Mouse (Mus musculus) layer of hippocampus, postnatal 36 days (tissue): Measurements from ENCODE around the gene Hspg2. TPM values are rescaled to one million over a fixed set of nuclear protein-coding genes. Genes with fewer than 3 reads are reported as not detected.

ENCODE experiments used
- DNase-seq, 2 experiments: peaks; one replicate each; pipeline ENCODE4 v3.0.0; 2022
- total RNA-seq, 2 experiments: library from RNA; stranded (reverse); gene quantifications; 2 replicates each; pipeline ENCODE4 v1.2.3; 2021

The Hspg2 gene
- total RNA-seq, 2 experiments from 2014 or later = 6.4 to 7.3 TPM

DNA sequence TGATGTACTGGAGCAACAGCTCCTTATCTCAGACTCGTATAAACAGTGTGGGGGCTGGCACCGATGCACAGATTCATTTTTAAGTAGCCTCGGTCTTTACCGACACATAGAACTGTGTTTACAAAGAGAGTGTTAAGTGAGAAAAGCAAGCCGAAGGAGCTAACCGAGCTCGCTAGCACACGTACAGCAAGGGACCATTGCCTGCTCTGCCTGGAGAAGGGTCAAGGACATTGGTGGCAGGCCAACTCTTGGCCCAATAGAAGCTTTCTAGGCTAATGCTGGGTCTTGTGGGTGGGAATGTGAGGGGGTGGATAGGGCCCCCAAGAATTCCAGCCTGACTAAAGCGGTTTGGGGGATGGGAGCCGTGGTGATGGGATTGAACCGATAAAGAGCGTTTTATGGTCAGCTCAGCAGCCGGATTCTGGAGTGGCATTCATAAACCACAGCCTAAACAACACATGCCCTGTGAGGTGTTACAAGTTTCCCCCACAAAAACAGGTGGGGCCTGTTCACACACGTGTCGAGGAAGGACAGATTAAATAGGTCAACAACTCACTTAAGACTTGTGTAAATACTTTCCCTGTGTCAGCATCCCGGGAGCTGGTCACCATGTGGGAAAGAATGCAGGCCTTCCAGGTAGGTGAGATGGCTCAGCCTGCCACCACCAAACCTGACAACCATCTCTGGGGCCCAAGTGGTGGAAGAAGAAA is 6.4 kb upstream of the Hspg2 start:
- no peak for DNase-seq

- DNase-seq = no peak
Measured at GRCm38 (mm10) chr4:137465125-137465787, 3.3 kb upstream of the Hspg2 start.

- no peak for DNase-seq
Measured at GRCm38 (mm10) chr4:137466991-137467390, 1.6 kb upstream of the Hspg2 start.

- DNase-seq = no peak
Measured at GRCm38 (mm10) chr4:137467525-137467924, 1.0 kb upstream of the Hspg2 start.

DNA sequence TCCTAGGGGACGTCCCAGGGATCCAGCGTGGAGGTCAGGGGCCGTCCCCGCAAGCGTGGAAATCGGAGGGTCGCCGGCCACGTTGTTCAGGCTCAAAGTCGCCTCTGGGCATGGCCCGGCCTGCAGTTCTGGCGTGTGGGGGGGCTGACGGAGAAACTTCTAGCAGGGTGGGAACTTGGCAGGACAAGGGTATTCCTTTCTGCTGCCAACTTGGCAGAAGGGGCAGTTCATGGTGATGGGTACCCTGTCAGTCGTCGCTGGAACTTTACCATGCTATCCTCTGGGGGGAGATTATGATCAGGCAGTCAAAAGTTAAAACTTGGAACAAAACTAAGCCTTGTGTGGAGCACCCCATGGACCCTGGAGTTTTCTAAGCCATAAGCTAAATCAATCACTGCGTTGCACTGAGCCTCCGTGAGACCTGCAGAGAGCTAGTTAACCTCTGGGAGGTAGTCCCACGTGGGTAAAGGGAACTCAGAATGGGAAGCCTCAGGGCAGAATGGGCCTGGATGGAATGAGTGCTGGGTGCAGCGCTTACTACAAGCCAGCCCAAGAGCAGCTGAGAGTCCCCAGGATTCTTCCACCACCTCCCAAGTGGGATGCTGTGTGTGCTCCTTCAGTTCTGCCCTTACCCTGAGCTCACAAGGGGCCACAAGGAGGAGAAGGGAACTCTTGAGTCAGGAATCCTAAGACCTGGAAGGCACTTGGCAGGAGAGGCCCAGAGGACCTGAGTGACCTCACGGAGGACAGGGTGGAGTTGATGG is 694 bp downstream of the Hspg2 start:
- DNase-seq = no peak

GRCm38 (mm10) chr4:137469845-137470692 is 1.5 kb downstream of the Hspg2 start:
- DNase-seq = no peak

GRCm38 (mm10) chr4:137470701-137471317 is 2.2 kb downstream of the Hspg2 start:
- DNase-seq = no peak

DNA sequence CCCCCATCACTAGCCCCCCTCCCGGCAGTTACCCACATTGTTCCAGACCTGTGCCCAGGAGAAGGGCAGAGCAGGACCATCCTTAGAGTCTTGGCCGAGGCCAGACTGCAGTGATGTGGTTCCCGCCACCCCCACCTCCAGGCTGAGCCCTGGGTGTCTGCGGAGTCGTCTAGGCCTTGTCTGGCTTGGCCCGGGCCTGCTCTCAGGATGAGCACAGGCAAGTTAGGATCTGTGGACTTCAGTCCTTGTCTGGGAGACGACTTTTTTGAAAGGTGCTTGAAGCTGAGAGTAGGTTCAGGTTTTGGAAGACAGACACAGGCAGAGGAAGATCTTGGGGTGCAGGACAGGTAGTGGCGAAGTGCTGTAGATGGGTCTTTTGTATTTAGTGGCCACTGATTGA is 2.8 kb downstream of the Hspg2 start:
- DNase-seq = no peak

DNA sequence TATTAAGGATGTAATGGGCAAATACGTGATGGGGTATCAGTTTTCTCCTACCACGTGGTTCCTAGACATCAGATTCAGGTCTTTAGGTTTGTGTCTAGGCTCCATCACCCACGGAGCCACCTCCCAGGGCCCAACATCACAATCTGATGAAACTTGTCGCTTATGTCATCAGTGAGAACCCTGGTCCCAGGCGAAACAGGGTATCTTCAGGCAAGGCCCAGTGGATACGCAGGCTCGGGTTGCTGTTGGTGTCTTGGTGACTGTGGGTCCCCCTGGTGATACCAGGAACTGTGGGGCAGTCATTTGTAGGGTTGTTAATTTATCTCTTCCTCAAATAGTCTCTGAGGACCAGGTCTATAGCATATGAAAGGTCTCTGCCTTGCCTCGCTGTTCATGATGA is 4.7 kb downstream of the Hspg2 start:
- no peak for DNase-seq

- no peak for DNase-seq
Measured at GRCm38 (mm10) chr4:137473701-137474388, 5.3 kb downstream of the Hspg2 start.

DNA sequence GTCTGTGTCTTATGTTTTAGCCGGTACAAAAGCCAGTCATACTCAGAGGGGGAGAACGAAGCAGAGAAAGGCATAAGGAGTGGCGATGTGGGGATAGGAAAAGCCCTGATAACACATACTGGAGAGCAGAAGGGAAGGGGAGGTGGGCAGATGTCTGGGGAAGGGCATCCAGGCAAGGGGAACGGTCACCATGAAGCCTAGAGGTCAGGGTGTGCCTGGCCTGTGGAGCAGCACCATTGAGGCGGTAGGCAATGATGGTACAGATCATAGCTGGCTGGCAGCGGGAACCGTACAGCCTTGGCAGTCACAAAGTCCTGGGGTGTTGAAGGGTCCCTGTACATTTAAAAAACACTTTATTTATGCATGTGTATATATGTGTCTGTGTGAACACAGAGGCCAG is 6.1 kb downstream of the Hspg2 start:
- no peak for DNase-seq

GRCm38 (mm10) chr4:137475271-137476050 is 6.9 kb downstream of the Hspg2 start:
- DNase-seq = no peak

DNA sequence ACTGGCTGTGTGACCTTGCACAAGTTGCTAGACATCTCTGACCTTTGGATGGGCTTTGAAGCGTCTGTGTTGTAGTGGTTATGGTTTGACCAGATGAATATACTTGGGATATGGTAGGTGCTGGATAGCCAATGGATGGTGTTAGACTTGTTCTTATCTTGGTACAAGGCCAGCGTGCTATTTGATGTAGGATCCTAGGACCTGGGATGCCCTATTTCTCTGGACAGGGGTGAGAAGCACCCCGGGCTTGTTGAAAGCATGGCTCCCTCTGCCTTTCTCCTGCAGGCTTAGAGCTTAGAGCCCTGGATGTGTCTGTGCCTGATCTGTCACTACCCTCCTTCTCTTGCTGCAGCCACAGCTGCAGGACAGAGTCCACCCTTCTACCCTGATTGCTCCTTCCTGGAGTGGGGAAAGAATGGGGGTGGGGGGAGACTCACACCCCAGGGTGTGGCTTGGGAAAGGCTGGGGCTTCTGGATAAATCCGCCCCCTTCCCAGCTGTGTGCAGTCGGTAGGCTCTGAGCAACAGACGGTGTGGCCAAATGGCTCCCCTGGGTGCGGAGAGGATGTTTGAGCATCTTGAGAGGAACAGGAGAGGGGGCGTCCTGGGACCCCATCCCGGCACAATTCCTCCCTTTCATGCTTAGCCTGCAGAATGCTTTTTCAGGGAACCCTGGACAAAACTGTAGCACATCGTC is 7.6 kb downstream of the Hspg2 start:
- peak; percentile 40 to 48 for DNase-seq

- DNase-seq = no peak
Measured at GRCm38 (mm10) chr4:137476761-137477237, 8.2 kb downstream of the Hspg2 start.

GRCm38 (mm10) chr4:137477611-137478010 is 9.0 kb downstream of the Hspg2 start:
- no peak for DNase-seq

- no peak for DNase-seq
Measured at GRCm38 (mm10) chr4:137478306-137478705, 9.7 kb downstream of the Hspg2 start.

- no peak for DNase-seq
Measured at GRCm38 (mm10) chr4:137479757-137480156, 11.2 kb downstream of the Hspg2 start.

GRCm38 (mm10) chr4:137480191-137480992 is 11.8 kb downstream of the Hspg2 start:
- DNase-seq = no peak

GRCm38 (mm10) chr4:137480993-137481340 is 12.4 kb downstream of the Hspg2 start:
- DNase-seq = no peak
